Mouse (Mus musculus) lung, postnatal 0 days (tissue): Measurements from ENCODE around the gene Nr2f2.

Experiments
- CTCF ChIP-seq: IDR thresholded peaks from 2 replicates; pipeline ENCODE4 v1.5.1; 2016; ENCODE audit warnings: antibody characterized with exemption, mild to moderate bottlenecking
- EP300 ChIP-seq: IDR thresholded peaks from 2 replicates; pipeline ENCODE4 v1.6.1; 2016; ENCODE audit warnings: antibody characterized with exemption, mild to moderate bottlenecking, control low read depth

DNA sequence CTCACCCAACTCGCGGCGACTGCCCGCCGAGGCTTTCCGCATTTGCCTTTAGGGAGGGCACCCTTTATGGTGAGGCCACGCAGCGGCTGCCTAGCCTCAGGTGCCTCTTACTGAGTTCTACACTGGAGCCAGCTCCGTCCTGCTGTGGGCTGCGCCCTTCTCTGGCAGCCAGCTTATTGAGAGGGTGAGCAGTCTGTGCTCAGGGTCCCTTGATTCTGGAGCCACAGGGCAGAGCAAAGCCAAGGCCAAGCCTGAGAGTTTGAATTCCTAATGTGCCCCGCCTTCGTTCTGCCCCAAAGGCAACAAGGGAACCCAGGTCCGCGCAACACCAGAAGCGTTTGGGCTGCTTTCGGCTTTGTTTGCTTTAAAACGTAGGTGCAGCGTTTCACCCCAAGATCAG, 41.2 kb downstream of the Nr2f2 start:
- TF ChIP-seq CTCF (no peak), EP300 (no peak)
